Mouse (Mus musculus) forebrain, embryonic 11.5 days (tissue): ENCODE results near the gene Tial1. TPM values are rescaled to one million over a fixed set of nuclear protein-coding genes. Genes with fewer than 3 reads are reported as not detected.

Experiments used
- ATAC-seq: fragments of 200-750 bp; cut with Nextera tagmentation; replicated peaks from 2 replicates; pipeline ENCODE4 v1.8.0; 2017; ENCODE audit warnings: moderate TSS enrichment; ENCODE audit not compliant: low FRiP score
- DNase-seq: peaks from one replicate; pipeline ENCODE4 v3.0.0-alpha.2; 2017; ENCODE audit warnings: low spot score
- H3K27ac ChIP-seq: fragments of 300-500 bp; sonication (generic); 2 replicates; pipeline ENCODE4 v1.5.1; 2014; ENCODE audit warnings: low read depth, low read length
- H3K27me3 ChIP-seq: fragments of 300-500 bp; sonication (generic); 2 replicates; pipeline ENCODE4 v1.6.1; 2014; ENCODE audit warnings: mild to moderate bottlenecking, low read length, mixed read lengths; ENCODE audit not compliant: control insufficient read depth, insufficient read depth
- H3K36me3 ChIP-seq: fragments of 300-500 bp; sonication (generic); 2 replicates; pipeline ENCODE4 v1.6.1; 2014; ENCODE audit warnings: mild to moderate bottlenecking, low read length, moderate library complexity, mixed read lengths; ENCODE audit not compliant: control insufficient read depth, insufficient read depth
- H3K4me1 ChIP-seq: fragments of 300-500 bp; sonication (generic); replicated peaks from 2 replicates; pipeline ENCODE4 v1.6.1; 2014; ENCODE audit warnings: low read length, mixed read lengths; ENCODE audit not compliant: control insufficient read depth, insufficient read depth
- H3K4me2 ChIP-seq: fragments of 300-500 bp; sonication (generic); 2 replicates; pipeline ENCODE4 v1.6.1; 2014; ENCODE audit warnings: low read depth, mild to moderate bottlenecking, low read length, moderate library complexity, mixed read lengths; ENCODE audit not compliant: severe bottlenecking
- H3K4me3 ChIP-seq: fragments of 300-500 bp; sonication (generic); 2 replicates; pipeline ENCODE4 v1.5.1; 2014; ENCODE audit warnings: low read depth, low read length
- H3K9ac ChIP-seq: fragments of 300-500 bp; sonication (generic); 2 replicates; pipeline ENCODE4 v1.6.1; 2014; ENCODE audit warnings: low read length
- H3K9me3 ChIP-seq: fragments of 300-500 bp; sonication (generic); 2 replicates; pipeline ENCODE4 v1.6.1; 2016; ENCODE audit warnings: low read length, mixed read lengths; ENCODE audit not compliant: control insufficient read depth
- WGBS: fragments of 180-500 bp; shearing (Covaris S2); extraction: QIAGEN DNeasy Blood & Tissue Kit; methylation state at CpG from one replicate; pipeline ENCODE4 v1.1.7; 2014; 5-methylcytosine and 5-hydroxymethylcytosine counted together
- polyA plus RNA-seq: library from polyadenylated mRNA; unstranded; fragments of >200 nt; fragmentation: Nextera tagmentation; extraction: Ambion mirVana; gene quantifications from 2 replicates; pipeline ENCODE4 v1.2.1, GENCODE M21; 2014

Gene Tial1
- polyA plus RNA-seq, 1 experiment from 2014 or later = 48.2 TPM

DNA sequence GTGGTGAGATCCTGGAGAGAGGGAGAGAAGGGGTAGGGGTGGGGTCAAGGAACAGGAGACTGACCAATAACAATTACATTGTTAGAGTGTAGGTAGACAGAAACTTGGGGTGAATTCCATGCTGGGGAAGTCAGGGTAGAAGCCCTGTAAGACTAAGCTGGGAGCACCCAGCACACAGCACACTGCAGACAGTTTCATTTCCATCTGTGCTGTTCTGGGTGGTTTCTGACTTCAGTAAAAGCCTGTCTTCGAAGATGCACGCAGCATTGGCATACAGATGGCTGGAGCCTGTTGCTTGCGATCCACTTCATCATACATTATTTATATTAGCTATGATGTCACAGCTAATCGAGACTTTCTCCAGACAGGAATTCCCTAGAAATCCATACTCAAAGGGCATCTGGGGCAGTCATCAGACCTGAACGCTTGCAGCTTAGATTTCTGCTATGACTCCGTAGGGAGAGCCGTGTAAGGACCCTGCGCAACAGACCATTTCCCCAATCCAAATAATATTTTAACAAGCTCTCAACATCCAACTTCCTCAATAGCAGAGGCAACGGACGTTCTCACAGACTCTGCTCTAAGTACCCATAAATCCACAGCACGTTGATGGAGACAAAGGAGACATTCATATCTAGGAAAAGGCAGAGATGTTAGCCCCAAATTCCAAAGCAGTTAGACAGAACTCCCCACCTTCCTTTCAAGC is 50.7 kb downstream of the Tial1 start:
- peaks cover 3% of the 10 kb centered on the region; the same call in 1 of the 2 replicates for H3K27me3 ChIP-seq
- no peak overlapping the region for H3K4me2 ChIP-seq
- DNase-seq (no peak), ATAC-seq (no peak)
- no peak overlapping the region for H3K4me3 ChIP-seq
- H3K4me1 ChIP-seq = no peaks in the 10 kb centered on the region
- H3K36me3 ChIP-seq = no peaks in the 10 kb centered on the region
- no peak overlapping the region for H3K27ac ChIP-seq
- no peaks in the 10 kb centered on the region for H3K9me3 ChIP-seq
- no peak overlapping the region for H3K9ac ChIP-seq
- WGBS = 86% methylated on average over 11 of the region's 11 CpGs

DNA sequence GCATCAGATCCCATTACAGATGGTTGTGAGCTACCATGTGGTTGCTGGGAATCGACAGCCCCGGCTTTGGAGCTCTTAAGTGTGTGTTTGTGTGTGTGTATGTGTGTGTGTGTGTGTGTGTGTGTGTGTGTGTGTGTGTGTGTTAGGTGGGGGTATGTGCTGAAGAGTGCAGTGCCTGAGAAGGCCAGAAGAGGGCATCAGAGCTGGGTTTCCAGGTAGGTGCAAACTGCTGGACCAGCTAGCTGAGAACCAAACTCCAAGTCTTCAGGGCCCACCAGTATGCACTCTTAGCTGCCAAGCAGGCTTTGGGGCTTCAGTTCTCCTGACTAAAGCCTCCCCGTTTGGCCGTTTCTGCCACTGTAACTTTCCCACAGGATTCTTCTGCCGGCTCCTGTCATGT is 53.3 kb downstream of the Tial1 start:
- ATAC-seq = no peak

DNA sequence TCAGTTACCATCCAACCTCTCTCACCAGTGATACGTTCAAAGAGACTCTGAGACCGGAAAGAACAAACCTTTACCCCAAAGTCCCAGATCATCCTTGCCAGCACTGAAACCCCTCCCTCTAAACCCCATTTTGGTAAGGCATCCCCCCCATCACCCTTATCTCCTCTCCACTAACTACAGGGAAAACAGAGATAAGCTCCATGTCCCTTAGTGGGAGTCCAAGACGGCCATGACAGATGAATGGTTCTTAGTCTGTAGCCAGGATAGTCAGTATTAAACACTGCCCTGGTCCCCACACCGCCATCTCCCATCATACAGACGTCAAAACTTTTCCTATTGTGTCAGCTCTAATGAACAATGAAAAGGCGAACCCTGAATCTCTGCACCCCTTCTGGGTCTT is 57.5 kb downstream of the Tial1 start:
- Histone ChIP-seq H3K27ac (no peak overlapping the region), H3K4me2 (no peak overlapping the region), H3K36me3 (no peaks in the 10 kb centered on the region), H3K9ac (no peak overlapping the region), H3K4me3 (no peak overlapping the region), H3K9me3 (no peaks in the 10 kb centered on the region), H3K4me1 (no peaks in the 10 kb centered on the region), H3K27me3 (no peaks in the 10 kb centered on the region)
- DNase-seq (no peak), ATAC-seq (no peak)
- WGBS = 91% methylated on average over 6 of the region's 6 CpGs

More for the DNA sequence above, 53.3 kb downstream of the Tial1 start:
- Histone ChIP-seq H3K27ac (no peak overlapping the region), H3K9me3 (no peaks in the 10 kb centered on the region), H3K4me1 (no peaks in the 10 kb centered on the region), H3K27me3 (no peaks in the 10 kb centered on the region), H3K4me3 (no peak overlapping the region), H3K9ac (no peak overlapping the region), H3K4me2 (no peak overlapping the region), H3K36me3 (no peaks in the 10 kb centered on the region)
- 96% methylated on average over 5 of the region's 5 CpGs for WGBS
- DNase-seq = no peak

DNA sequence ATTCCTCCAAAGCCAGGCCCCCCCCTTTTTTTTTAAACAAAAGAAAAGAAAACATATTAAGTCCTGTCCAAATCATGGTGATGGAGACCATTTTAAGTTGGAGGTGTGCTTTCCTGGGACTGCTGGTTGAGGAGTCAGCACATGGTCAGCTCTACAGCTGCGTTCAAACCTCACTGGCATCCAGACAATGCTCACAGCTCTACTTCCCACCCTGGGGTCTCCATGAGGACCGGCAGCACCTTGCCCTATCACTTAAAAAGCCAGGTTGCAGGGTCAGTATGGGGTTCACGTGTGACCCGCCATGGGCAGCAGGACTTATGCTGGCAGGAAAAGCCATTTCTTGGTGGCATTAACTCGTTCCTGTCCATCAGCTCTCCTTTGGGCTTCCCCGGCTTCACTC is 57.9 kb downstream of the Tial1 start:
- Histone ChIP-seq H3K4me1 (no peaks in the 10 kb centered on the region), H3K9me3 (no peaks in the 10 kb centered on the region), H3K27me3 (no peaks in the 10 kb centered on the region), H3K36me3 (no peaks in the 10 kb centered on the region), H3K27ac (no peak overlapping the region), H3K9ac (no peak overlapping the region), H3K4me3 (no peak overlapping the region), H3K4me2 (no peak overlapping the region)
- no peak for ATAC-seq
- no peak for DNase-seq
- WGBS = 91% methylated on average over 6 of the region's 6 CpGs

DNA sequence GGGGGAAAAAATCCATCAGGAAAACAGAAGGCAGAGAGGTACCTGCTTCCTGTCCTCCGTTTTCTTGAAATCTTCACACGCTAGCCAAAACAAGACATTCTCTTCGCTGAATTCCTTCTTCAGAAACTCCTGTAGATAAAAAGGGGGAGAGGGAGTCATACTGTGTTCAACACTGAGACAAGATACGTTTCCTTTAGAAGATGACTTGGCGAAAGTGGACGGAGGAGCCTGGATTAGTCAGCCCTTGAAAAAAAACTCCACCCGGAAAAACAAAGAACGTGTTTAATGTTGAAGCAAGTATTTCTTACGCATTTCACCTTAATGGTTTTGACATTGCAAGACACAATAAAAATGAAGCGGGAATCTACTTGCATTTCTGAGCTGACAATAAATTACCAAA is 58.4 kb downstream of the Tial1 start:
- no peak overlapping the region for H3K9ac ChIP-seq

DNA sequence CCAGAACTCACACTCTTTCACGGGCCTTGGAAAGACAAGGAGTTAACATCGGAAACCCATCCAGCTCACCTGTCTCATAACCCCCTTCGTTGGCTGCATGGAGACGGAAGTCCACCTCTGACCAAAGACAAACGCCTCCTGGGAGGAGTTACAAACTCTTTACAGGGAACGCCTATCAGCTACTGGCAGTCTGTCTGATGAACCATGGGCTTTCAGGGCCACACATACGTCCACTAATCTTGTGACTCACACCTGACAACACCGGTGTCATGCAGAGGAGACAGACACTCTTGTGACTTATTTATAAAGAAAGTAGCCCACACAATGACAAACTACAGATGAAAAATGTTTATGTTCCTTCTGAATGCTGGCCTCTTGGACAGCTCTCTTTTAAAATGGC is 58.9 kb downstream of the Tial1 start:
- Histone ChIP-seq H3K9me3 (no peaks in the 10 kb centered on the region), H3K4me2 (no peak overlapping the region), H3K9ac (no peak overlapping the region), H3K4me1 (no peaks in the 10 kb centered on the region), H3K4me3 (no peak overlapping the region), H3K27me3 (no peaks in the 10 kb centered on the region), H3K27ac (no peak overlapping the region), H3K36me3 (no peaks in the 10 kb centered on the region)
- no peak for DNase-seq
- ATAC-seq = no peak
- WGBS = 90% methylated on average over 8 of the region's 8 CpGs

More for the DNA sequence above, 58.4 kb downstream of the Tial1 start:
- Histone ChIP-seq H3K4me2 (no peak overlapping the region), H3K36me3 (no peaks in the 10 kb centered on the region), H3K4me3 (no peak overlapping the region), H3K4me1 (no peaks in the 10 kb centered on the region), H3K9me3 (no peaks in the 10 kb centered on the region), H3K27me3 (no peaks in the 10 kb centered on the region), H3K27ac (no peak overlapping the region)
- 87% methylated on average over 10 of the region's 10 CpGs for WGBS
- DNase-seq (no peak), ATAC-seq (no peak)

DNA sequence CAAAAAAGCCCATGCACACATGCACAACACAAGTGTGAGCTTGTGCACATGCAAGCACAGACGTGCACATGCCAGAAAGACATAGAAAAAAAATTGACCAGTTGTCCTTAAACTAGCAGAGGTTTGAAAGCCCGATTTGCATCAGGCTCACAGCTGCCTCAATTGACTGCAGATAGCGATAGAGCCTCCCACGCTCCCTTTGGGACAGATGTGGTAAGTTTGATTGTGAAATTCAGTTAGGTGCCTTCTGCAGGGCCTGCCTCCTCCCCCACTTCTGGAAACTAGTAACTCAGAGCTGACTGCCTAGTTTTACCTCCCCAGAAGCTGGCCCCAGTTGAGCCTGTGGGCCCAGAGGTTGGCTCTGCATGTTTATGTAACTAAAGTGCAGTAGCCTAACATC is 62.9 kb downstream of the Tial1 start:
- Histone ChIP-seq H3K9me3 (no peaks in the 10 kb centered on the region), H3K4me1 (no peaks in the 10 kb centered on the region), H3K27me3 (no peaks in the 10 kb centered on the region), H3K9ac (no peak overlapping the region), H3K27ac (no peak overlapping the region), H3K36me3 (no peaks in the 10 kb centered on the region), H3K4me3 (no peak overlapping the region), H3K4me2 (no peak overlapping the region)
- no peak for DNase-seq
- ATAC-seq = no peak
- 85% methylated on average over 4 of the region's 4 CpGs for WGBS

DNA sequence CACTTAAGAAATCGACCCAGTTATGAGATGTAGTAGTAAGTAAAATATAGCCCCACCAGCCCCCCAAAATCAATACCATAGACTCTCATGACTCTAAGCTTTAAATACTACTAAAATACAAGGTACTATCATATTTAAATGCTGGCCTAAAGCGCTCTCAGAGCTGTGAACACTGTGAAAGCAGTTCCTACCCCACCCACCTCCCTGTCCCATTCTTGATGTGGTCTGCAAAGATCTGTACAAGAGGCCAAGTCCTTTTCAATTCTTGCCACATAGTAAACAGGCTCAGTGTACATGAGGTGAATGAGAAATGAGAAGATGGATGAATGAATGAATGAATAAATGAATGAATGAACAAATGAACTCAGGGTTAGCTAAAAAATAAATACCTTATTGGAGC is 64.5 kb downstream of the Tial1 start:
- Histone ChIP-seq H3K9me3 (no peaks in the 10 kb centered on the region), H3K4me3 (no peak overlapping the region), H3K4me2 (no peak overlapping the region), H3K27ac (no peak overlapping the region), H3K9ac (no peak overlapping the region), H3K4me1 (no peaks in the 10 kb centered on the region), H3K27me3 (no peaks in the 10 kb centered on the region), H3K36me3 (no peaks in the 10 kb centered on the region)
- WGBS = 73% methylated on average over 2 of the region's 2 CpGs
- ATAC-seq (no peak), DNase-seq (no peak)

DNA sequence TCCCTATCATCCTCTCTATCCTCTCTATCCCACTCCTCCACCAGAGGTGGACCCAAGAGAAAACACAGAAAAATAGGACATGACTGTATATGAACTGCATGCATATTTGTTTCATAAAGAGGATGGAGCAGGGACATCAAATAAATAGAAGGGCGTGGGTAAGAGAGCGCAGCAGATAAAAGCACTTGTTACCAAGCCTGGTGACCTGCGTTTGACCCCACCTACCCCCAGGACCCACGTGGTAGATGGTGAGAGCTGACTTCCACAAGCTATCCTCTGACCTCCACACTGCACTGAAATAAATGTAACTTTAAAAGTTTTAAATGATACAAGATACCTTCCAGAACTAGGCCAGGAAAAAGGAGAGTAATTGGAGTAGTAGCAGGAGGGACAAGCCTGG is 67.8 kb downstream of the Tial1 start:
- no peak overlapping the region for H3K9ac ChIP-seq
- H3K36me3 ChIP-seq = no peaks in the 10 kb centered on the region
- H3K4me3 ChIP-seq = no peak overlapping the region
- 76% methylated on average over 4 of the region's 4 CpGs for whole genome bisulfite sequencing
- no peak overlapping the region for H3K27ac ChIP-seq
- no peak for DNase-seq
- ATAC-seq = no peak
- no peaks in the 10 kb centered on the region for H3K4me1 ChIP-seq
- H3K27me3 ChIP-seq = no peaks in the 10 kb centered on the region
- H3K9me3 ChIP-seq = no peaks in the 10 kb centered on the region
- no peak overlapping the region for H3K4me2 ChIP-seq
